Mouse (Mus musculus) frontal cortex, adult 2 months (tissue): Measurements from ENCODE around the gene Tmem151a. TPM values are rescaled to one million over a fixed set of nuclear protein-coding genes. Genes with fewer than 3 reads are reported as not detected.
"Not testable (repeated sequence)": the region's sequence is repeated elsewhere in the genome, so short reads cannot be mapped to it uniquely, and the experiment has no call there.

ENCODE experiments used
- DNase-seq, 2 experiments: peaks; one replicate each; pipeline ENCODE4 v3.0.0; 2022; ENCODE audit warnings: low spot score in 1 of 2; ENCODE audit errors: extremely low spot score in 1 of 2
- polyA plus RNA-seq: library from polyadenylated mRNA; depleted of rRNA; stranded (reverse); fragments of >200 nt; gene quantifications from 2 replicates; pipeline ENCODE4 v1.2.3, GENCODE M21; 2012

Tmem151a gene
- polyA plus RNA-seq, 1 experiment = 106 TPM

DNA sequence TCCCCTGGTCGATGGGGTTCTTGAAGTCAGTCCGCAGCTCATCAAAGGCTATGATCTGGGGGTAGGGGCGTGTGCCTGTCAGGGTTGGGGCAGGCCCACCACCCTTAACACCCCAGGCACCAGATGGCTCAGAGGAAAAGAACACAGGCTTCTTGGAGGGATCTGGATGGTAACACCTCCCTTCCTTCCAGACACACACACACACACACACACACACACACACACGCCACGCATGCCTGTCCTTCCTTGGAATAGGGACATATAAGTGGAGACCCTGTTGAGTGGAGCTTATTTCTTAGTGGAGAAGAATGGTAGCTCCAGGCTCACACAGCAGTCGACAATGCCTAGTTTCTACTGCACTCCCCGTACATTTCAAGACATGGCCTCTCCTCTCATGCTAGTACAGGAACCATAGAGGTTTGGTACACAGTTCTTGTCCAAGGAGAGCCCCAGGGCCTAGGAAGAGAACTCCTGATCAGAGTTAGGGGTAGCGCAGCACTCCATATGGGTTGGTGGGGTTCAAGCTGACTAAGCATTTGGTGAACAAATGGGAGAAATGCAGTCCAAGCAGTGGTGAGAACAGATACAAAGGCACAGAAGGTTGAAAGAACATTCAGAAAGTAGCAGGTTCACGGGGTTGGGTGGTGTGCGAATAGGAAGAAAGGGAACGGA lies 9.6 kb upstream of the Tmem151a start:
- no peak for DNase-seq

DNA sequence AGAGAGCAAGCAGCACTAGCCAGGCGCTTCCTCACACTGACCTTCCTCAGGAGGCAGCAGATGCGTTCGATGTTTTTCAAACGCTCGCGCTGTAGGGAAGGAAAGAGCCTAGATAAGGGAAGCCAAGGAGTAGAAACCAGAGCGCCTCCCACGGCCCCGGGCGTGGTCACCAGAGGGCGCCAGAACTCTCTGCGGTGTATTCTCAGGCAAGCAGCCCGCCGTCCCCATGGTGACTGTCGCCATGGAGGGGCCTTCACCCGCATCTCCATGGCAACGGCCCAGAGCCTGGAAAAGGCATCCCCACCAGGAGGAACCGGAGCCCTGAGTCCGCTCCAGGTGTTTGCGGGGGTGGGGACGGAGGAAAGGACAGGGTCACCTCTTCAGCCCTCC lies 8.9 kb upstream of the Tmem151a start:
- DNase-seq = peak; percentile 97 to 99

DNA sequence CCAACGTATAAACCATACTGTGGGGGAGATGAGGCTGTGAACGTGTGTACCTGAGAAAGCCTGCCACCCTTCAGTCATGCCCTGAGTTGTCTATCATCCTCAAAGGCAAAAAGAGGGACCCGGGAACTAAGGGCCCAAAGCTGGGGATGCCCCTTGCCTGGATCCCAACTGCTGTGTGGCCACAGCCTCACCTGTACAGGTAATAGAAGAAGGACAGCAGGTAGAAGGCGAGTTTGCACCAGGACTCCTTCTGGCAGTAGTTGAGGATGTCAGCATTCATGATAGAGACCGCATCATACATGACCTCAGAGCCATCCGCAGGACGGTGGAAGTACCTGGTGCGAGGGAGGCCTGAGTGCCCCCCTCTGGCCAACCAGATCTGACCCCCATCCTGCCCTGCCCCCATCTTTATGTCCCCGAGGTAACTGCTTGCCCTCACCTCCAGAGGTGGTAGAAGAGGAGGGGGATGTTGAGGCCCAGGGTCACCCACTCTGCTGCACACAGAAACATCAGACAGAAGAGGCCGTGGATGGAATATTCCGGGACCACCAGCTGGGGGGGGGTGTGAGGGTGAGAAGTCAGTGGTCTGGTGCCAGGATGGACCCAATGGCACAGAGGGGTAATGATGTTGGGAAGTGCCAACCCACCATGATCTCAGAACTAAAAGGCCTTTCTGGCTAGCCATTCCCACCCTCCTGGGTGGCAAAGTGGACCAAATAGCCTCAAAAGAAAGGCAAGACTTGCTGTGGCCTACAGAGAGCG lies 8.3 kb upstream of the Tmem151a start:
- DNase-seq = no peak

DNA sequence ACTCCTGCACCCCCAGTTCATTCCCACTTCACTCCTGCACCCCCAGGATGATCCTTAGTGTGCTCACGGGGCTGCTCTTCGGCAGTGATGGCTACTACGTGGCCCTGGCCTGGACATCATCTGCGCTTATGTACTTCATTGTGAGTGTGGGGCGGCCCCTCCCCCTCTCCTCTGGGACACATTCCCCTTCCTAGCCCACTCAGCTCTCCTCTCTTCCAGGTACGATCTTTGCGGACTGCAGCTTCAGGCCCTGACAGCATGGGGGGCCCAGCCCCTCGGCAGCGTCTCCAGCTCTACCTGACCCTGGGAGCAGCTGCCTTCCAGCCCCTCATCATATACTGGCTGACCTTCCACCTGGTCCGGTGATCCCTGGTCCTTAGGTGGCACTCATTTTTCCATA lies 6.8 kb upstream of the Tmem151a start:
- DNase-seq = no peak

DNA sequence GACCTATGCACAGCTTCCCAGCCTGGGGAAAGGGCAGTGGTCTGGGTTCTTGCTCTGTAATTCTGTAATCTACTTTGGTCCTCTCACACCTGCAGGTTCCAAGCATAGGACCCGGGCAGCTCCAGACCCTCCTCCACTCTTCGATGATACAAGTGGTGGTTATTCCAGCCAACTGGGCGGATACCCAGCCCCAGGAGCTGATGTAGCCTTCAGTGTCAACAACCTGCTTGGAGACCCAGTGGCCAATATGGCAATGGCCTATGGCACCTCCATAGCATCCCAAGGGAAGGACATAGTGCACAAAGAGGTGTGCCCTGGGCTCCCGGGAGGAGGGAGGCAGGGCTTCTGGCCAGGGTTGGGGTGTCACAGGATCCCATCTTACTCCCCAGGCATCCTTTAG lies 4.0 kb upstream of the Tmem151a start:
- DNase-seq = no peak

DNA sequence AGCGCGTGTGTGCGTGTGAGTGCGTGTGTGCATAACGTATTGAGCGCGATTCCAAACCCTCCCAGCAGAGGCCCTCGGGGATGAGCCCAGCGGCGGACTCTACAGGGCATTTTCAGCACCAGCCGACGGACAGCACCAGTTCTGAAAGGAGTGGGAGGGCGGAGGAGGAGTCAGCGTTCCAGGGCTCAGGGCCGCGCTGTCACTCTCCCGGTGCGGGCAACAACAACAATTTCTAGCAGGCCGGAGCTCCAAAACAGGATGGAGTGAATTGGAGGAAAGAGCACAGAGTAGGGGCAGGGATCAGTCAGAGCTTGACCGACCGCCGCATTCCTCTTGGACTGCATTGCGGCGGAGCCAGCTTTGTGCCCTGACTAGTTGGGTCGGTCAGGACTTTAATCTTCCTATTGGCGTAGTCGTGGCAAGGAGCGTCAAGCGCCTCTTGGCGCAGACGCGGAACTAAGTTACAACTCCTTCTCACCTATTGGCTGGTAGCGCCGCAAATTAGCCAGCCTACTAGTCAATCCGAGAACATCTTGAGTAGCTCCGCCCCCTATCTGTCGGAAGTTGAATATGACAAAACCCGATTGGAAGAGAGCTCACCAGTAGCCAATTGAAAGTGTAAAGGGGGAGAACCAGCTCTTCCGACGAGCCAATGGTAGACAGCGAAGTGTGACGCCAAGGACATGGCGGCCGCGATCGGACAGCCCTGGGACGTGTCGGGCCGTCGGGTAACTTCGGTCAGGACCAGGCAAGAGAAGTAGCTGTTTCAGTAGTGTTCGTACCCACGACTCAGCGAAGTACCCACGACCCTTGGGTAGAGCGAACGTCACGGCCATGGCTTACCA lies 2.8 kb upstream of the Tmem151a start, which contains the start of gene Yif1a:
Gene Yif1a (plus strand): TSS at position 655 of the 845 bp plus-strand sequence.
- DNase-seq = peak; percentile 98 to 99

DNA sequence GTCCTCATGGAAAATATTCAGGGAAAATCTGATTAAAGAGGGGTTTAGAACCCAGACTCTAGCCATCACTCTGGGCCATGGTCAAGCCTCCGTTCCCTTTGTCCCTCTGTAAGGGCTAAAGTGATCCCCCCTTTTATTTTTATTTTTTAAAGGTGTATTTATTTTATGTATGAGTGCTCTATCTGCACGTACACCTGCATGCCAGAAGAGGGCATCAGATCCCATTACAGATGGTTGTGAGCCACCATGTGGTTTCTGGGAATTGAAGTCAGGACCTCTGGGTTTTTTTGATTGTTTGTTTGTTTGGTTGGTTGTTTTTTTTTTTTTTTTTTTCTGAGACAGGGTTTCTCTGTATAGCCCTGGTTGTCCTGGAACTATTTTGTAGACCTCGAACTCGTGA lies 1.2 kb upstream of the Tmem151a start:
- not testable (repeated sequence) for DNase-seq

DNA sequence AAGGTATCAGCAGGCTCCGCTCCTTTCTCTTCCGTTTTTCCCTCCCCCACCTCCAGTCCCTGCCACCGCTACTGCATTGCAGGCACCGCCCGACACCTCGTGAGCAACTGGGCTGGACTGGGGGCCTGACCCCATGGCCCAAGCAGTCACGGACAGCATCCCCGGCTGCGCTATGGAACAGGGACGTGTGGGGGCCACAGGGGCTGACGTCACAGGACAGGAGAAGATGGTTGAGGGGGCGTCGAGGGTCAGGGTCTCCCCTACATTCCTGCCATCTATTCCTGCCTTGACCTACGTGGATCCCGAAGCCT lies 542 bp downstream of the Tmem151a start:
- DNase-seq = no peak

DNA sequence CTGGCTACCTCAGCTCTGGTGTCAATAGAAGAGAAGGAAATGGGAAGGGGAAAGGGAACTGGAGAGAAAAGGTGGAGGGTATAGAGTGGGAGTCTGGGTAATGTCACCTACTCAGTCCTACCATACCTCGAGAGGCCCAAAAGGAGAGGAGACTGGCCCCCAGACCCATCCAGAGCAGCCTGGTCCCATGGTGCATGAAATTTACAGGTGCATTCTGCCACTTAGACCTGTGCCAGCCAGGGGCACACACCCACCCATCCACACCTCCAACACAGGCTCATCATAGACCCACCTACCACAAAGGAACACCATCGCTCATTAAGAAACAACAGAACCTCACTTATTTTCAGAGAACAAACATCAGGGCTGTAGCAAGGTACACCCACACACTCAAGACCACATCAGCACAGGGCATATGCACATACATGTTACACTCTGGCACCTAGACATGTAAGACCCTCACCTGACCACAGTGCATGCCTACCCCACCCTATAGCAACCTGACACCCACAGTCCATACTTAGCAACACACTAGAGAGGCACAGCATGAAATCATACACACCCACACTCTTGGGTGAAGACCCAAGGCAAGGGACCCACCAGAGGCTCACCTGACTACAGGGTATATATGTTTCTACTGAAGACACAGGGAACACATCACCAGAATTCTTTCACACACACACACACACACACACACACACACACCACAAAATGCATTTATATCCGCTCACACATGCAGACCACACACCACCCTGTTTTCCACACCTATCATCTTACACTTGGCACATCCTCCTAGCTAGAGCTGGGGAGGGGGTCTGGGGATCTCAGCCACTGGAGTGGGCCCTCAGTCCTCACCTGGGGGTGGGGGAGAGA lies 1.1 kb downstream of the Tmem151a start:
- DNase-seq = no peak

DNA sequence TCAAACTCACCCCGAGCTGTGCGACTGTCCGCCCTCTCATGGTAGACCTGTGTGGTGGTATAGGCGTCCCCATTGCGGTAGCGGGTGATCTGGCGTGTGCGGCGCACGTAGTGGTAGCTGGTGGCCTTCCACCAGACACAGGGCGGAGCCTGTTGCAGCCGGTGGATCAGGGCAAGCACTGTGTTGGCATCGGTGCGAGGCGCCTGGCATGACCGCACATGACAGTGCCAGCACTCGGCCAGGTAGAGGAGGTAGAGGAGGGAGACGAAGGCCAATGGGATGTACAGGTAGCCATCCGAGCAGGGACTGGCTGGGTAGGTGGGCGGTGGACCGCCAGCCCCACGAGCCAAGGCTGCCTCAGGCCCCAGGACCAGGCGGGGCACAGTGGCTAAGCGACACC lies 2.7 kb downstream of the Tmem151a start:
- DNase-seq = no peak

DNA sequence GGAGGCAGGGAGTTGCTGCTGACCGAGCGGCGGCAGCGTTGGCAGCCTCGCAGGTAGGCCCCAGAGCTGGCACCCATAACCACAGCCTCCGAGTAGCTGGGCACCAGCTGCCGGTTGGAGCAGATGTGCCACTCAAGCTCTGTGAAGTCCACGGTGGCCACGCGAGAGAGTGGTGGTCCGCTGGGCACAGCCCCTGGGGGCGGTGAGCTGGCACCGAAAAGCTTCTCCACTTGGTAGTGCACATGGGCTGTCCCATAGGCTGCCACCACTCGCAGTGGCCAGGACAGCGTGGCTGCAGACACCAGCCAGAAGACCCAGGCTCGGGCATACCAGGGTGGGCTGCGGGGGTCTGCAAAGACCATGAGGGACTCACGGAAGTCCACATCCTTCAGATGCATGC lies 3.3 kb downstream of the Tmem151a start:
- no peak for DNase-seq

DNA sequence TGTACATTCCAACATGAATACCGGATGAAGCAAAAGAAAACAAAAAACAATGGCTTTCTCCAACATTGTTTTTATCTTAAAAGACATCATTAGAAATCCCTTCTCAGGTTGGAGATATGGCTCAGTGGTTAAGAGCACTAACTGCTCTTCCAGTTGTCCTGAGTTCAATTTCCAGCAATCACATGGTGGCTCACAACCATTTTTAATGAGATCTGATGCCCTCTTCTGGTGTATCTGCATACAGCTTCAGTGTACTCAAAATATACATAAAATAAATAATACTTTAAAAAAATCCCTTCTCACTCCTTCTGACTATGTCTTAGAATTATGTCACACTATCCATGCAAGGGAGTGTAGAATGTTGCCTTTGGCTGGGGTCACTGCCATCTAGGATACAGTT lies 6.1 kb downstream of the Tmem151a start:
- DNase-seq = no peak

DNA sequence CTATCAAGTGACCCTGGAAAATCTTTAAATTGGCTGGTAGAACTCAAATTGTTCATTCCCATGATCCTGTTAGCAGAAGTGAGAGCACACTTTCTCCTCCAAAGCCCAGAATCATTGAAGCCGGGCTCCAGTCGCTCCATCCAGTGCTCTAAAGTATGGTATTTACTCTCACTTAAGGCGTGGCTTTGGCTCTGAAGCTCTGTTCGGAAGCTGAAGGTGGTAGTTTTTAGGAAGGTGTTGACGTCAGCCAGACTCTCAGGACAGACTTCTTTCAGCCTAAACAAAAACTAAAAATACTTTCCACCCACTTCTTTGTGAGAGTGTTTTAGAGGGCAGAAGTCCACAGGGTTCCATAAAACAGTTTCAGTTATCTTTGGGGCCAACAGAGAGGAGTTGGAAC lies 11.8 kb downstream of the Tmem151a start:
- DNase-seq = no peak

DNA sequence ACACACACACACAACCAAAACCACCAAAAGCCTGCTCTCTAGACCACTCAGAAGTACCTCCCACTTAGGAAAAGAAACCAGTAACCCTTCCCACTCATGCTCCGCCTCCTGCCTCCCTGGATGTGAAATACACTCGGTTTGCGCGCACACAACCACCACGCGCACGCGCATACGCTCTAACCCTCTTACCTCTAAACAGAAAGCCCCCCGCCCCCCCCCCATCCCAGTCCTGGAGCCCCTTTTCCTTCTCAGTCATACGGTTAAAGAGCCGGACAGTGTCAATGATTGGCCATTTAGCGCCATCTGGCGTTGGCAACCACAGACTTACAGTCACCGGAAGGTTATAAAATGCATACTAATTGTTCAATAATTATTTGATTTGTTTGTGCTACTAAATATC lies 12.3 kb downstream of the Tmem151a start:
- DNase-seq = no peak

DNA sequence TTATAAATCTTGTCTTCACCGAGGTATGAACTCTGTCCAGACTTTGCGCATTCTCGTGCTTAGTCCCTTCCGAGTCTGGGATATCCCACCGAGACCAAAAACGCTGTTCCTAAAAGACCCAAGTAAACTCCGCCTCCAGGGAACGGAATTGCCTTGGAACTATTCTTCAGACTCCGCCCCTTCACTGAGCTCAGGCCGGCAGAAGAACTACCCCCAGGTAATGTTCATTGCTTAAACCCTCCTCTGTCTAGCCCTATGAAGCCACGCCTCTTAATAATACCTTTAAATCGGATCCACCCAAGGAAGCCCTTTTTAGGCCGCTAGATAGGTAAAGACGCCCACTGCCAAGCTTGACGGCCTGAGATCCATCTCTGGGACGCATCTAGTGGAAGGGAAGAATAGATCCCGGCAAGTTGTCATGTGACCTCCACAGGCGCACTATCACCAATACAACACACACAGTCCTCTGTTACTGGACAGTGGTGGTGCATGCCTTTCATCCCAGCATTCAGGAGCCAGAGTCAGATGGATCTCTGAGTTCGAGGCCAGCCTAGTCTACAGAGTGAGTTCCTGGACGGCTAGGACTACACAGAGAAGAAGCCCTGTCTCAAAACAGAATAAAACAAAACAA lies 12.8 kb downstream of the Tmem151a start:
- DNase-seq = no peak

DNA sequence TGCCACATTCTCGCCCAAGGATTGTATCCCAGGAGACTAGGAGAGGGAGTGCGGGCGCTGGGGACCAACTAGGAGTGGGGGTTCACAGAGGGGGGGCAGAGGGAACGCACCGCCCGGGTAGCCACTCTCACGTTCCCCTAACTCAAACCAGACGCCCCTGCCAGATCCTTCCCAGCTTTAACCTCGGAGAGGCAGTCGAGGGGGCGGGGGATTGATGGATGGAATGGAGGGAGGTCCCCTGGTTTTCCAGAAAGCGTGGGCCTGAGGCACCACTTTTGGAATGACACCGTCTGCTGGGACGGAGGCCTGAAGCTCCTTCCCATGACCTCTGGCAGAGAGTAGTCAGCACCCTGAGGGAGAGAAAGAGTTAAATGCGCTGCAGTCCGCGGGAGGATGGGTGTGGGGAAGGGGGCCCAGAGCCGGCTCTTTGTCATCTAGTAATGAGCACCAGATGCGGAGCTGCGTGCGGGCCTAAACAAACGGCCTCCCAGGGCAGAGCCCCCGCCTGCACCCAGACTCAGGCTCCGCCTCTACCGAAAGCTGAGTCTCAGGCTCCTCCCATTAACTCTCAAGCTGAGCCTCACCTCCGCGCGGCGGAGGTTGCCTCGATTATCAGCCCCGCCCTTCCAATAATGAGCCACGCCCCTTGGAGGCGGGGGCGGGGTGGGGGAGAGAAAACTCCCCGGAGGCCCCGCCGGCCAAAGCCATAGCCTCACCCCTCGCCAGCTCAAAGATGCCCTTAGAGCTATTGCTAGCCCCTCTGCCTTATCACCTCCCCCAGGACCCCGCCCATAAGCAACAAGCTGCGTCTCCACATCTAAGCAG lies 13.6 kb downstream of the Tmem151a start:
- no peak for DNase-seq

DNA sequence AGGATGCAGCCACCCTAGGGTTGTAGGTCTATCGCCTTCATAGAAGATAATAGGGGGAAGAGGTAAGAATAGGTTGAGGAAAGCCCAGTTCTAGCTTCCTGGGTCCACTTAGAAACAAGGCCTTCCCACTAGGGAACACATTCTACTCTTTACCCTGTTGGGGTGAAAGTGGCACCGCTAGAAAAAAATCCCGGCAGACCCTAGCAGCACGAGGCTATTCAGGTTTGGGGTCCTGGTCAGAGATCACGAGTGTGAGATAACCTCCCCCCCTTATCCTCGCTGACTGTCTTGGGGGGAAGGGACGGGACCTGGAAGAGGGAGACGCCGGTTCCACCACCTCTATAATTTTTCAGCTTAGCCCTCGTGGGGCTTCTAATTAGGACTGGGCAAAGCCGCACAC lies 14.3 kb downstream of the Tmem151a start:
- no peak for DNase-seq

DNA sequence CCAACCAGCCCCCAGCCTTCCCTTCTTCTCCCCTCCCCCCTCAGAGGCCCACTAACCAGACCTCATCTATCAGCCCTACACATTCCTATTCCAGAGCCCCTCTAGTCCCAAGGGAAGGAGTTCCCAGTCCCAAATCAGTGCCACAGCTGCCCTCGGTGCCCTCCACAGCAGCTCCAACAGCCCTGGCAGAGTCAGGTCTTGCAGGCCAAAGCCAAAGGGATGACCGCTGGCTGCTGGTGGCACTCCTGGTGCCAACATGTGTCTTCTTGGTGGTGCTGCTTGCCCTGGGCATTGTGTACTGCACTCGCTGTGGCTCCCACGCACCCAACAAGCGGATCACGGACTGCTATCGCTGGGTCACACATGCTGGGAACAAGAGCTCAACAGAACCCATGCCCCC lies 15.4 kb downstream of the Tmem151a start:
- DNase-seq = no peak

DNA sequence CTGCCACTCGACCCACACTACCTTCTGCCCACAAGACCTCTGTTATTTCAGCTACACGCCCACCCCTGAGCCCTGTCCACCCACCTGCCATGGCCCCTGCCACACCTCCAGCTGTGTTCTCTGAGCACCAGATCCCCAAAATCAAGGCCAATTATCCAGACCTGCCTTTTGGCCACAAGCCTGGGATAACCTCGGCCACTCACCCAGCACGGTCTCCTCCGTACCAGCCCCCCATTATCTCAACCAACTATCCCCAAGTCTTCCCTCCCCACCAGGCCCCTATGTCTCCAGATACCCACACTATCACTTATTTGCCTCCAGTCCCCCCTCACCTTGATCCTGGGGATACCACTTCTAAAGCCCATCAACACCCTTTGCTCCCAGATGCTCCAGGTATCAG lies 15.8 kb downstream of the Tmem151a start:
- no peak for DNase-seq
